Mouse (Mus musculus): ENCODE measurements around the gene Satb1.

Satb1 gene

GRCm38 (mm10) chr17:51832900-51833577, at the start of gene Satb1:
Gene Satb1 (minus strand): TSS chr17:51833290.
- peak; percentile 90 to 95 for DNase-seq

- peak in 1 of 2 experiments; percentile 64 for DNase-seq
Measured at GRCm38 (mm10) chr17:51882566-51882965, 49.5 kb upstream of the Satb1 start.

GRCm38 (mm10) chr17:51880895-51881622, 48.0 kb upstream of the Satb1 start:
- DNase-seq = peak; percentile 8 to 39

GRCm38 (mm10) chr17:51880221-51880620, 47.1 kb upstream of the Satb1 start:
- DNase-seq = peak in 1 of 2 experiments; percentile 31

- DNase-seq = no peak
Measured at GRCm38 (mm10) chr17:51879736-51880135, 46.6 kb upstream of the Satb1 start.

GRCm38 (mm10) chr17:51879171-51879570, 46.1 kb upstream of the Satb1 start:
- peak; percentile 61 to 80 for DNase-seq

- peak; percentile 34 to 68 for DNase-seq
Measured at GRCm38 (mm10) chr17:51876471-51876870, 43.4 kb upstream of the Satb1 start.

GRCm38 (mm10) chr17:51857616-51858015, 24.5 kb upstream of the Satb1 start:
- DNase-seq = no peak

GRCm38 (mm10) chr17:51856332-51856731, 23.2 kb upstream of the Satb1 start:
- DNase-seq = no peak

GRCm38 (mm10) chr17:51855261-51855660, 22.2 kb upstream of the Satb1 start:
- DNase-seq = no peak

- DNase-seq = no peak
Measured at GRCm38 (mm10) chr17:51853952-51854351, 20.9 kb upstream of the Satb1 start.

GRCm38 (mm10) chr17:51840596-51840995, 7.5 kb upstream of the Satb1 start:
- DNase-seq = no peak

- DNase-seq = no peak
Measured at GRCm38 (mm10) chr17:51839484-51839883, 6.4 kb upstream of the Satb1 start.

GRCm38 (mm10) chr17:51836901-51837300, 3.8 kb upstream of the Satb1 start:
- DNase-seq = no peak

GRCm38 (mm10) chr17:51836243-51836642, 3.2 kb upstream of the Satb1 start:
- DNase-seq = no peak

- peak in 1 of 2 experiments; percentile 32 for DNase-seq
Measured at GRCm38 (mm10) chr17:51833578-51834361, 680 bp upstream of the Satb1 start.

- DNase-seq = peak; percentile 79 to 86
Measured at GRCm38 (mm10) chr17:51832421-51832875, 642 bp downstream of the Satb1 start.

- DNase-seq = peak; percentile 41 to 65
Measured at GRCm38 (mm10) chr17:51831702-51832420, 1.2 kb downstream of the Satb1 start.

GRCm38 (mm10) chr17:51831121-51831701, 1.9 kb downstream of the Satb1 start:
- peak in 1 of 2 experiments; percentile 57 for DNase-seq

- no peak for DNase-seq
Measured at GRCm38 (mm10) chr17:51829436-51829835, 3.7 kb downstream of the Satb1 start.

- DNase-seq = no peak
Measured at GRCm38 (mm10) chr17:51827922-51828410, 5.1 kb downstream of the Satb1 start.

GRCm38 (mm10) chr17:51826461-51826860, 6.6 kb downstream of the Satb1 start:
- peak; percentile 55 to 78 for DNase-seq

Measured in thymus, adult 18-20 months (tissue).